Mouse (Mus musculus): ENCODE measurements around the gene Hoxb6. TPM values are rescaled to one million over a fixed set of nuclear protein-coding genes. Genes with fewer than 3 reads are reported as not detected.
A peak's percentile ranks its signal among the peaks of the same experiment; 100 is the strongest.

The Hoxb6 gene
- total RNA-seq, 2 experiments from 2014 or later: not detected

DNA sequence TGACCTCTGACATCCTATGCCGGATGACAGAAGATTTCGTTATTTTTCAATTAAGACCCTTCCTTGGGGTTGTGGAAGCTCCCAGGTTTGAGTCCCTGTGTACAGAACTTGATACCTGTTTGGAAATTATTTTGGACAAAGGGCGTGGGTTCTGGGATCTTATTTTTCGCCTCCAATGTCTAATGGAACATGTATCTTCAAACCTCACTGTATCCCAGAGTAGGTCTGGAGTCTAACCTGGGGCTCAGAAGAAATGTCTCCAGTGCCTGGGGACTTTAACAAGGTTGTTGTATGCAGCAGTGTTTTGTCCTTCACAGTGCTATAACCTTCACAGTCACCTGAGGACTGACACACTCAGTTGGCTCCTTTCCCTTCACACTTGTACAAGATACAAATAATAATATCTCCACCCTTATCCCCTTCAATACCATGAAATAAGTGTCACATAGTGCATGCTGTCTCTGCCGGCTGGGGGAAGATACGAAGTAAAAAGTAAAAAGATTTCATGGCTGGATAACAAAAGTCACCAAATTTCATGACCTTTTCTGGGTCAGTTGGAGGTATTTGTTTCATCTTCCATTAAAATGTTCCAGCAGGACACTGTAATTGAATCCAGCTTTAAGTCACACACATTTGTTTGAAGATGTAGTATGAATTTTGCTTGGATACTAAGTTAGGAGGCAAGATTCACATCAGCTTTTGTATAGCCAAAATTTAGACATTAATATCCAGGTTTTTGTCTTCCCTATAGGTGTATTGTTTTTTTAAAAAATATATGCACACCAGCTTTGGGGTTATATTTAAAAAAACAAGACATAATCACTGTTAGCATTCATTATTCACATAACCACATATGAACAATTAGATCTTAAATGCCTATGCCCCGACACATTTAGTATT is 25.0 kb upstream of the Hoxb6 start:
- ATAC-seq (replicated peaks; ENCODE audit: low FRiP score, low TSS enrichment, poor library complexity, severe bottlenecking): no peak

DNA sequence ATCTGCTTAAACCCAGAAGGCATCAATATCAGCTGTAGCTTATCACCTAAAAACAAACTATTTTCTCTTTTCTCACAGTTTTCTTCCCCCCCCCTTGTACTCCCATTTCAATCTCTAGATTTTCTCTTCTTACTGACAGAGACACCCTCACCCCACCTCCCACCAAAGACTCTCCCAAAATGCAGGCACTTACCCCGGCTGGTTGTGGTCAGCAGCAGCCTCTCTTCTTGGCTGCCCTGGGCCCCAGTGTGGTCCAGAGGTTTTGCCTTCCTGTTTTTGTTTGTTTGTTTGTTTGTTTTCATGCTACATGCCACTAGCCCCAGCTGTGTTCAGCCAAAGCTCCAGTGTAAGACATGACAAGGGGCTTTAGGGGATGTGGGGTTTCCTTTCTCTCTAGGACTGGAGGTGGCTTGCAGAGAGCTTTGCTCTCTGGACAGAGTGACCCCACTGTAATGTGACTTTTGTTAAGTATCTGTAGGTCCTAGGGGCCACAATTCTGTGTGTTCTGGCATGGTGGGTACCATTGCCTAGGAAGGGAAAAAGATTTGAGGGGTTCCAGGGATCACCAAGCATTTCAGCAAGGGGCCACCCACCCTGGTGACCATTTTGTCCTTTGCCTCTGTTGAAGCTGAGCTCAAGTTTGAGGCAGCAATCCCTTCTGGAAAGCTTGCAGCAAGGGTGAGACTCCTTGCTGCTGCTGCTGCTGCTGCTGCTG is 24.1 kb upstream of the Hoxb6 start:
- no peak for ATAC-seq (replicated peaks; ENCODE audit: low FRiP score, low TSS enrichment, poor library complexity, severe bottlenecking)

DNA sequence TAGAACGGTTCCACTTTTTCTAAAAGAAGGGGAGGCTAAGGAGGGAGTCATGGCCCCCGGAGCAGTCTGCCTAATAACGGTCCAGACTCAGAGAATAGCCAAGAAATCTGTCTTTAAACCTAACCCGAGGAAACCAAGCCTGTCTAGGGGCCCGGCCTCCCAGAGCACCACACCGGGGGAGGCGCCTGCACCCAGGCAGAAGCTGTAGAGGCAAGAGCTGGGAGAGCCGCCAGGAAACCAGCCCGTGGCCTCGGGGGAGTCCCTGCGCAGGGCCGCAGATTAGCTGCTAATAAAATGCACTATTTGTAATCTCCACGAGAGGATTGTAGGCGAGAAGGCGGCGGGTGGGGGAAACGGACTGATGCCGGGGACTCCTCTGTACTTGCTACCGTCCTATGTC is 22.4 kb upstream of the Hoxb6 start:
- no peak for ATAC-seq (replicated peaks; ENCODE audit: low FRiP score, low TSS enrichment, poor library complexity, severe bottlenecking)

DNA sequence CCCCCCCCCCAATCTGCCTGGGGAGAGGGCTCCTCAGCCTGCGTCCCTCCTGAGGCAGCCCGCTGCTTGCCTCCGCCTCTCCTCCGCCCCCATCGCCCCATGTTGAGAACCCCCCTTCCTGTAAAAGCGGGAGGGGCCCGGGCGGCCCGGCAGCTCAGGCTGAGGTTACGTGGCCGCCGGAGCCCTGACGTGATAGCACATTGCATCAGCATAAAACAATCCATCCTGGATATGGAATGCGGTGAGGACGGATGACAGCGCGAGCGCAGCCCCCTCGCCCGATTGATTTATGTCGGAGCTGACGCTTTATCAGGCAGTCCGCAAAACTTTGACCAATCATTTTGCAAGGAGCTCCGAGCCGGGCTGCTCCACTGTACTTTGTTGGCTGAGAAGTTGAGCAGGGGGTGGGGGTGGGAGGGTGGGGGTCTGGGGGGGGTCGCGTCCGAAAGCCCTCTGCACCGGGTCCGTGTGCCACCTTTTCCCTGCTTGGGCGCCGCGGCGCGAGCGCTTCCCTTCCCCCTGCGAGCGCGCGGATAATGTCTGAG is 21.2 kb upstream of the Hoxb6 start, which contains the start of gene Hoxb9:
Gene Hoxb9 (plus strand): TSS at position 462 of the 545 bp plus-strand sequence.
- no peak for ATAC-seq (replicated peaks; ENCODE audit: low FRiP score, low TSS enrichment, poor library complexity, severe bottlenecking)

DNA sequence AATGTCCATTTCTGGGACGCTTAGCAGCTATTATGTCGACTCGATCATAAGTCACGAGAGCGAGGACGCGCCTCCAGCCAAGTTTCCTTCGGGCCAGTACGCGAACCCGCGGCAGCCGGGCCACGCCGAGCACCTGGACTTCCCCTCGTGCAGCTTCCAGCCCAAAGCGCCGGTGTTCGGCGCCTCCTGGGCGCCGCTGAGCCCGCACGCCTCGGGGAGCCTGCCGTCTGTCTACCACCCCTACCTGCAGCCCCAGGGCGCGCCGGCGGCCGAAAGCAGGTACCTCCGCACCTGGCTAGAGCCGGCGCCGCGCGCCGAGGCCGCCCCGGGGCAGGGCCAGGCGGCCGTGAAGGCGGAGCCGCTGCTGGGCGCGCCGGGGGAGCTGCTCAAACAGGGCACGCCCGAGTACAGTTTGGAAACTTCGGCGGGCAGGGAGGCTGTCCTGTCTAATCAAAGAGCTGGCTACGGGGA is 20.7 kb upstream of the Hoxb6 start:
- 0 out of 2 replicates have a peak, but pooled peaks have one; percentile 51 for ATAC-seq (replicated peaks; ENCODE audit: low FRiP score, low TSS enrichment, poor library complexity, severe bottlenecking)

DNA sequence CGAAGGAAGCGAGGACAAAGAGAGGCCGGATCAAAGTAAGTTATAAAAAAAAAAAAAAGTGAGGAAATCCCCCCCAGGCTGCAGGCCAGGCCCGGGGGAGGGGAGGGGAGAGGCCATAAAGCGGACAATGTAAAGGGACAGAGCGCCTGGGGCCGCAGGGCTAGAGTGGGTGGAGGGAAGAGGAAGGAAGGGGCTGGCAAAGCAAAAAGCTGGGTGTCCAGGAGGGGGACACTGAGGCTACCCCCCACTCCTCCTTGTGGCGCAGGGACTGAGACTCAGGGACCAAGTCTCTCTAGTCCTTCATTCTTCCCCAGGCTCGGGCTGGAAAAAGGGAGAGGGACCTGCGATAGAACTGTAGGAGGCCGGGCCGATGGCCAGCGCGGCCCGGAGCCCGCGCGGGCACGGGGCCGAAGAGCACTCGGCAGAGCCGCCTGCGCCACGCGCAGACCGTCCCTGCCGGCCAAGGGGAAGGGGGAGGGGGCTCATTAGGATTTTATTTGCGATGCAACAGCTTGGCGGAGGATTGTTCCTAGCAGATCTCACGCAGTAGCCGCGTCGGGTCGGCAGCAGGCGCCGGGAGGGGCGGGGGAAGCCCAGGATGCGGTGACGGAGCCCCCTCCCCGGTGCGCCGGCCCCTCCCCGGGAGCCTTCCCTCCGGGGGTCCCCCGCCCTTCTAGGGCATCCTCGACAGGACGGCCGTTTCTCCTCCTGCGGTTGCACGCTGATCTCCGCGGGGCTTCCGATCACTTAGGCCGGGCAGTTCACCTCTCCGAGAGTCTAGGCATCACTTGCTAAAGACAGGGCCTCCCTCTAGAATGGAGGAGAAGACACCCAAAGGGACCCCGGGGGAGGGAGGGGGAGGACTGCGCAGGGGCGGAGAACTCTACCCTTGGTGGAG is 20.0 kb upstream of the Hoxb6 start:
- no peak for ATAC-seq (replicated peaks; ENCODE audit: low FRiP score, low TSS enrichment, poor library complexity, severe bottlenecking)

DNA sequence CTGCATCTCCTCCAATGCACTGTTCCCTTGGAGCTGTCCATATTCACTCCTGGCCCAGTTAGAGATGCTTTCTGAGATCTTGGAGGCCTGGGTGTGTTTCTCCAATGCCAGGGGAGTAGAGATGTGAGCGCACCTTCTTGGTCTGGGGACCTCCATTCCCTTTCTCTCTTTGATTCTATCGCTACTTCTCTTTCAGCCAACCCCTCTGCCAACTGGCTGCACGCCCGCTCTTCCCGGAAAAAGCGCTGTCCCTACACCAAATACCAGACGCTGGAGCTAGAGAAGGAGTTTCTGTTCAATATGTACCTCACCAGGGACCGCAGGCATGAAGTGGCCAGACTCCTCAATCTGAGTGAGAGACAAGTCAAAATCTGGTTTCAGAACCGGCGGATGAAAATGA is 17.8 kb upstream of the Hoxb6 start:
- ATAC-seq (replicated peaks; ENCODE audit: low FRiP score, low TSS enrichment, poor library complexity, severe bottlenecking): no peak

DNA sequence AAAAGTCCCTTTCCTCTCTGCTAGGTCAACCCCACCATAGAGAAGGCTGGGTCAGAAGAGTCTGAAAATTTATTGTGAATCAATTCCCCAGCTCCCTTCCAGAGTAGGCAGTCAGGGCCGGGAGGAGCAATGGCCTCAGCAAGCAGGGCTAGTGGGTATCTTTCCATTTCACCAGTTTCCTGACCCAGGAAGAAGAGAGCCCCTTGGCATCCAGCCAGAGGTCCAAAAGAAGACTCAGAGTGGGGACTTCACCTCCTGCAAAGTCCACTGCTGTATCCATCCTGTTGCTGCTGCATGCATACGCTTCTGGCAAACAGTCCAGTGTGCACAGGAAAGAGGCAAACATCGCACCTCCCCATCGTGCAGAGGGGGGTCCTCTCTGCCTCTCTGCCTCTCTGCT is 16.4 kb upstream of the Hoxb6 start:
- no peak for ATAC-seq (replicated peaks; ENCODE audit: low FRiP score, low TSS enrichment, poor library complexity, severe bottlenecking)

DNA sequence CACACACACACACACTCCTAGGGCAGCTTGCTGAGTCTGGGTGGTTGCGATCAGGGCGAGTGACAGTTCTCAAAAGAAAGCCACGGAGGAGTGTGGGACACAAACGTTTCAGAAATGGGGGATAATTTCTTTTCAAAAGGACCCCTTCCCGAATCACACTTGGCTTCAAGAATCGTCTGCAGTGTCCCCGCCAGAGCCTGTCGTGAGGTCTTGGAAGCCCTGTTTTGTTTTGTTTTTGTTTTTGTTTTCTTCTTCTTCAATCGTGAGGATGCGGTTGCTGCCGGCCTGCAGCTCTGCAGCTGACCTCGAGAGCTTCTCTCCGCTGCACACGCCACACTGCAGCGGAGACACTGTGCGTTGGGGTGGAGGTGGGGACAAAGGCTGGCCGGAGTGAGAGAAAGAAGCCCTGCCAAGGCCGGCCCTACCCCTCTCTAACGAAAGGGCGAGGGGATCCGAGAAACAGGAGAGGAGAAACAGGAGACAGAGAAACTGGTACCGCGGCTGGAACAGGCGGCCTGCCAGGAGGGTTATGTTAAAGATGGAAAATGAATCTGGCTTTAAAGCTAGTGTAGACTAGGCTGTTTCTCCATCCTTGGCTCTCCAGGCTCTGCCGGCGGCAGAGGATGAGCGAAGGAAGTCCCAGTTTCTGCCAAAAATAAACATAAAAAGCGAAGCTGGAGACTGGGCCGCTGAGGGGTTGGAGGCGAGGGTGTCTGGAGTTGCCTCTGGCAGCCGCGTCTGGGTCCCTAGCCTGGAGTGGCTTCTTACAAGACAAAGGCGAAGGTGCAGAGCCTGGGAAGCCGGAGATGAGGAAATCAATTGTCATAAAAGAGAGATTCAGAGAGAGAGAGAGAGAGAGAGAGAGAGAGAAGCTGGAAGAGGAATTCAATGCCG is 14.9 kb upstream of the Hoxb6 start:
- no peak for ATAC-seq (replicated peaks; ENCODE audit: low FRiP score, low TSS enrichment, poor library complexity, severe bottlenecking)

DNA sequence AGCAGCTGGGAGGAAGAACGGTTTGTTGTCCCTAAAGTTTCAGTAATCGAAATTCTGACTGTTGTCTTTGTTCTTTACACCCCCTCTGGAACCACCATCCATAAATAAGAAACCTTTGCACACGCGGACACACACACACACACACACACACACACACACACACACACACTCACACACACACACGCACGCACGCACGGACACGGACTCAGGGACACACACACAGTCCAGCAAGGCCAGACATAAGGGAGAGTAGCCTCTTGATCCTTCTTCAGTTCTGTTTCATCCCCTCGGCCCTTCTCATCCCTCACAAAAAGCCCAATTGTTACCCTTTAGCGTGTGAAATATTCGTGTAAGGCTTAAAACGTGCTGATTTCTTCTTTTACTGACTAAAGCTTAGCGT is 14.0 kb upstream of the Hoxb6 start:
- no peak for ATAC-seq (replicated peaks; ENCODE audit: low FRiP score, low TSS enrichment, poor library complexity, severe bottlenecking)

DNA sequence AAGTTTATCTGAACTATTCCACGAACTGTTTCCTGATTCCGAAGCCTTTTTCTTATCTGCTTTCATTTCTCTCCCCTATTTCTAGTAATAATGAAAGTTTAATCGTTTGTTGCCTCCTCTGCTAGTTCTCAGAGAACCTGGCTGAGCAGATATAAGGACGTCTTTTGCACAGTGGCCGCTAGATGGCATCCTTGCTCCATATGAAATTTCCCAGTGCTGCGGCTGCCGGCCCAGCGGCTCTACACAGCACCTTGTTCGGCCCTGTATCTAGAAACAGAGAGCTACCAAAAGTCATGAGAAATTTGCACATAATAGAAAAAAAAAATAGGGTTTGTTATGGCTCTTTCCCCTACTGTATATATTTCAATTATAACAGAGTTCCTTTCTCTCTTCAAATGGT is 13.5 kb upstream of the Hoxb6 start:
- ATAC-seq (replicated peaks; ENCODE audit: low FRiP score, low TSS enrichment, poor library complexity, severe bottlenecking): peak; percentile 87

DNA sequence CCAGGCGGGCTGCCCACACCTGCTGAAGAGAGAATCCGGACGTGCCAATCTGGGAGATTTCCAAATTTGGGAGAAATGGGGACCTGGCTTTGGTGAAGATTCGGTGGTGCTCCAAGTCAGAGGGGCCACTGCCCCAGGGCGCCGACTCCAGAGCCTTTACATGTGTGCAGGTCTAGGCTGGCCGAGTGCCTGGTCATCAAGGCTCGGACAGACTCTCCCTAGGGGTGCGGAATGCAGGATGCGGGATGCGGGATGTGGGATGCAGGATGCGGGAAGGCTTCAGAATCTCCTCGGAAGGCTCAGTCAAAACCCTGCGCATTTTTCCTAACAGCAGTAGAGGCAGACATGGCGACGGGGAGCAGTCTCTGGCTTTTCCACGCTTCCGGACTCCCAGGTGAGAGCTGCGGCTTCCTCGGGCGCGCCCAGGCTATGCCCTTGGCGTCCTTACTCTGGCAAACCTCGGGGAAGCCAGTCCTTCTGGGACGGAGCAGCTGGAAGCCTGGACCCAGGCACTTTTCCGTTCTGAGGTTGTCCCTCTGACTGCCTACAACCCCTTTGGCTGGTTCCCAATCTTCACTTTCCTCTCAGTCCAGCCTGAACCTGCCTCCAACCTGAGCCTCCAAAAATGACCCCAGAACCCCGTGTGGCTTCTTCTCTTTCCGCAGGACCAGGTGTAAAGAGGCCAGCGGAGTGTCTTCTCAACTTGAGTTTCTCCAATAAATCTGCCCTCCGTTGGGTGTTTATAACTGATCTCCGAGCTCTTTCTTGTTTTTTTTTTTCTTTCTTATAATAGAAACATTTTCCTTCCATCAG is 12.6 kb upstream of the Hoxb6 start:
- no peak for ATAC-seq (replicated peaks; ENCODE audit: low FRiP score, low TSS enrichment, poor library complexity, severe bottlenecking)

DNA sequence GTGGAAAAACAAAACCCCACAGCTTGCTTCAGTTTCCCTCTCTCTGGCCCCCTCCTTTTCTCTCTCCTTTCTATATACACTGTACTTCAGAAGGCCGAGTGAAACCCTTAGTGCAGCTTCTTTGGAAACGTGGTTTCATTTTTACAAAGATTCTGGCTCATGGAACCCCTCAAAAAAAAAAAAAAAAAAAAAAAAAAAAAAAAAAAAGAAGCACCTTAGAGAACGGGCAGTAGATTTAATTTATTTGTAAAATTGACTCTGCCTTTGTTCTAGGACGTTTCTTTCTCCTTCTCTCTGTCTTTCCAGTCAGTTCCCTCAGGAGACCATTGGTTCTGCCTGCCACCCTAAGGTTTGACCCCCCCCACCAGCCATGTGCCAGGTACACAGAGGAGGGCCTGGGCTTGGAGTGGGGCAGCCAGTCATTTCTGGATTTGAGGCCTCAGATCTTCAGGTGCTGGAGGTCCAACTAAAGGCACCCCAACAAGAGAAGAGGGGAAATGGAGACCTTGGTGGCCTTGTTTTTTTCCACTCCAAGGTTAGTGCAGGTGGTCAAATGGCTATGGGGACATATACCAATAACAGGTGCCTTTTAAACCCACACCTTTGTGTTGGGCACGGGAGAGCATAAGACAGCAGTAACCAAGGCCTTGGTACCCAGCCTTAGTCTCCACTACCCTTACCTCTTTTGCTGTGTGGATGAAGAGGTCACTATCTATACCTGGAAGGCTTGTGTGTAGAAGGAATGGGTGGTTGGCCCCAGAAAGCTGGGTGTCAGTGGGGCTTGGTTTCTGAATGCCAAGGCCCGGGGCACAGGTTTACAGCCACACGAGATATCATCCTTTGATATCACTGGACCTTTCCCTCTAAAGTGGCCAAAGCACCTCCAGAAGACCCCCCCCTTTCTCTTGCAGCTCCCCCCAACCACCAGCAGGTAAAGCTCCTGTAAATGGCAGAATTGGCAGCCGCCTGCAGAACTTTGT is 11.6 kb upstream of the Hoxb6 start:
- ATAC-seq (replicated peaks; ENCODE audit: low FRiP score, low TSS enrichment, poor library complexity, severe bottlenecking): no peak

DNA sequence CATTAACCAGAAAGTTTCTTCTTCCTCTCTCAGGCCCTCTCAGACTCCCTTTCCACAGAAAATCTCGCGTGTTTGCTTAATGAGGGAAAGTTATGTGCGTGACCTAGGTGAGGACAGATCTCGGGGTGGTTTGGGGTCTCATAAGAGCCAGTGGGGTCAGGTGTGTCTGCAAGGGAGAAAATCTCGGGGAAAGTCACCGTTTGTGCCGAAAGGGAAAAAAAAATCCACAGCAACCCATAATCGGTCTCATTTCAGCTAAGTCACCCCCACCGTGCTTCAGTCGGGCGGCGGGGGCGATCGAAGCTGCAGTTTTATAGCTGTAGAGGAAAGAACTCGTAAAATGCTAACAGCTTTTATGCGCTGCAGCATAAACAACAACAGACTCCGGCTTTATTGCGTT is 10.9 kb upstream of the Hoxb6 start:
- no peak for ATAC-seq (replicated peaks; ENCODE audit: low FRiP score, low TSS enrichment, poor library complexity, severe bottlenecking)

DNA sequence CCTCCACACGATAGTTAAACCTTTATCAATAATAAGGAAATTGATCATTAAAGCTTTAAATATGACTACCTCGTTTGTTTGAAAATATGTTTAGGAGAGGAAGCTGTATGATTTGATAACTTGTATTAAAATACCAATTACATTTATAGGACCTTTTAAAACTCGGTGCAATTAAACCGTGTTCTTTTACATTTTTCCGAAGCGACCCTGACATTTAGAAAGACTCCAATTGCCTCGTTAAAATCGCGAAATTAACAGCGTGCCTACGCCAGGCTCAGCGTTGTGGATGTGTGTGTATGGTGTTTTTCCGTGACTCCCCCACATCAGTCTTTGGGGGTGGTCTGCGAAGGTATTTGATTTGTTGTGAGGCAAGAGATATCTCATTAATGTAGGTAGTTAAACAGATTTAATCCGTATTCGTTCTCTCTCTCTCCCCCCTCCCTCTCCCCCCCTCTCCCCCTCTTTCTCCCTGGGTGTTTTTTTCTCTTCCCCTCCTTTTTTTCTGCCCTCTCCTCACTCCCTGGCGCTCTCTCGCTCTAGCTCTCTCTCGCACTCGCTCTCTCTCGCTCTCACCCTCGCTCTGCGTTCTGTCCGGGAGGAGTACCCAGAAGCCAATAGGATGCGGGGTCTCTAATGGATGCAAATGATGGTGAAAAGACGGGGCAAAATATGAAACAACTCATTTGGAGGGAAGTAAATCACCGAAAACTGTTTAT is 10.3 kb upstream of the Hoxb6 start, which contains the start of gene Hoxb8:
Gene Hoxb8 (plus strand): TSS at position 51 of the 716 bp plus-strand sequence.
- ATAC-seq (replicated peaks; ENCODE audit: low FRiP score, low TSS enrichment, poor library complexity, severe bottlenecking): no peak

Measured in megakaryocyte-erythroid progenitor cell, adult 5-6 weeks (primary cell).